Mouse (Mus musculus) liver, postnatal 0 days (tissue): ENCODE measurements at regions not wholly inside any gene's neighbourhood (a gene's known extent, or its start where the extent isn't known, plus 50 kb on each side); places are given as distances from the start of the nearest gene placed in this dataset.

Experiments used
- ATAC-seq: fragments of 200-750 bp; cut with Nextera tagmentation; 2 replicates; pipeline ENCODE4 v1.8.0; 2017; ENCODE audit warnings: mild to moderate bottlenecking, moderate library complexity
- DNase-seq: peaks from one replicate; pipeline ENCODE4 v3.0.0-alpha.2; 2016
- H3K27ac ChIP-seq: fragments of 300-500 bp; sonication (generic); 2 replicates; pipeline ENCODE4 v1.5.1; 2014; ENCODE audit warnings: antibody characterized with exemption, moderate library complexity, mild to moderate bottlenecking, low read depth
- H3K27me3 ChIP-seq: fragments of 300-500 bp; sonication (generic); 2 replicates; pipeline ENCODE4 v1.6.1; 2014; ENCODE audit warnings: low read length, control low read depth, mixed read lengths; ENCODE audit not compliant: insufficient read depth
- H3K36me3 ChIP-seq: fragments of 300-500 bp; sonication (generic); replicated peaks from 2 replicates; pipeline ENCODE4 v1.6.1; 2014; ENCODE audit warnings: mild to moderate bottlenecking, control low read depth, low read length, moderate library complexity, mixed read lengths; ENCODE audit not compliant: insufficient read depth
- H3K4me1 ChIP-seq: fragments of 300-500 bp; sonication (generic); 2 replicates; pipeline ENCODE4 v1.6.1; 2014; ENCODE audit warnings: antibody characterized with exemption, mild to moderate bottlenecking, control low read depth; ENCODE audit not compliant: insufficient read depth
- H3K4me2 ChIP-seq: fragments of 300-500 bp; sonication (generic); 2 replicates; pipeline ENCODE4 v1.6.1; 2014; ENCODE audit warnings: low read depth, mild to moderate bottlenecking, low read length, moderate library complexity, mixed read lengths
- H3K4me3 ChIP-seq: fragments of 300-500 bp; sonication (generic); 2 replicates; pipeline ENCODE4 v1.5.1; 2014; ENCODE audit warnings: low read depth, low read length
- H3K9ac ChIP-seq: fragments of 300-500 bp; sonication (generic); replicated peaks from 2 replicates; pipeline ENCODE4 v1.6.1; 2014; ENCODE audit warnings: mild to moderate bottlenecking, moderate library complexity
- H3K9me3 ChIP-seq: fragments of 300-500 bp; sonication (generic); 2 replicates; pipeline ENCODE4 v1.6.1; 2016; ENCODE audit warnings: mild to moderate bottlenecking, control low read depth, low read length, mixed read lengths
- CTCF ChIP-seq: sonication (generic); IDR thresholded peaks from 2 replicates; pipeline ENCODE4 v1.5.1; 2016; ENCODE audit warnings: antibody characterized with exemption, low read depth
- EP300 ChIP-seq: IDR thresholded peaks from 2 replicates; pipeline ENCODE4 v1.6.1; 2016; ENCODE audit warnings: antibody characterized with exemption, low read depth, mild to moderate bottlenecking
- WGBS: fragments of 180-500 bp; shearing (Covaris S2); extraction: QIAGEN DNeasy Blood & Tissue Kit; methylation state at CpG from one replicate; pipeline ENCODE4 v1.1.7; 2014; ENCODE audit not compliant: insufficient replicate concordance; 5-methylcytosine and 5-hydroxymethylcytosine counted together

GRCm38 (mm10) chr7:130030711-130031110 is 439.0 kb downstream of the Wdr11 start:
- no peak overlapping the region for H3K9ac ChIP-seq
- TF ChIP-seq CTCF (no peak), EP300 (no peak)
- no peaks in the 10 kb centered on the region for H3K9me3 ChIP-seq
- H3K27me3 ChIP-seq, result no peaks in the 10 kb centered on the region
- 71% methylated on average over 4 of the region's 4 CpGs for WGBS
- no peaks in the 10 kb centered on the region for H3K4me1 ChIP-seq
- DNase-seq (no peak), ATAC-seq (no peak)
- H3K36me3 ChIP-seq, result no peaks in the 10 kb centered on the region
- no peak overlapping the region for H3K27ac ChIP-seq
- H3K4me3 ChIP-seq, result no peak overlapping the region
- H3K4me2 ChIP-seq, result no peak overlapping the region

GRCm38 (mm10) chr7:130036235-130036634 is 444.6 kb downstream of the Wdr11 start:
- Histone ChIP-seq H3K9ac (no peak overlapping the region), H3K4me1 (no peaks in the 10 kb centered on the region), H3K9me3 (no peaks in the 10 kb centered on the region), H3K4me2 (no peak overlapping the region), H3K36me3 (no peaks in the 10 kb centered on the region), H3K27ac (no peak overlapping the region), H3K27me3 (no peaks in the 10 kb centered on the region), H3K4me3 (no peak overlapping the region)
- 78% methylated on average over 5 of the region's 5 CpGs for WGBS
- no peak for ATAC-seq
- no peak for TF ChIP-seq EP300
- no peak for TF ChIP-seq CTCF
- DNase-seq, result no peak

GRCm38 (mm10) chr7:130036845-130037572 is 445.3 kb downstream of the Wdr11 start:
- Histone ChIP-seq H3K9ac (no peak overlapping the region), H3K4me3 (no peak overlapping the region), H3K27ac (no peak overlapping the region), H3K36me3 (no peaks in the 10 kb centered on the region), H3K4me1 (no peaks in the 10 kb centered on the region), H3K27me3 (no peaks in the 10 kb centered on the region), H3K4me2 (no peak overlapping the region), H3K9me3 (no peaks in the 10 kb centered on the region)
- WGBS, result 74% methylated on average over 8 of the region's 8 CpGs
- TF ChIP-seq CTCF (no peak), EP300 (no peak)
- ATAC-seq, result no peak
- DNase-seq, result no peak

GRCm38 (mm10) chr7:130037573-130037925 is 445.9 kb downstream of the Wdr11 start:
- ATAC-seq (no peak), DNase-seq (no peak)
- no peaks in the 10 kb centered on the region for H3K4me1 ChIP-seq
- no peak overlapping the region for H3K4me3 ChIP-seq
- no peaks in the 10 kb centered on the region for H3K36me3 ChIP-seq
- H3K9ac ChIP-seq, result no peak overlapping the region
- WGBS, result 72% methylated on average over 4 of the region's 4 CpGs
- H3K4me2 ChIP-seq, result no peak overlapping the region
- H3K9me3 ChIP-seq, result no peaks in the 10 kb centered on the region
- H3K27ac ChIP-seq, result no peak overlapping the region
- H3K27me3 ChIP-seq, result no peaks in the 10 kb centered on the region
- no peak for TF ChIP-seq CTCF
- TF ChIP-seq EP300, result no peak

DNA sequence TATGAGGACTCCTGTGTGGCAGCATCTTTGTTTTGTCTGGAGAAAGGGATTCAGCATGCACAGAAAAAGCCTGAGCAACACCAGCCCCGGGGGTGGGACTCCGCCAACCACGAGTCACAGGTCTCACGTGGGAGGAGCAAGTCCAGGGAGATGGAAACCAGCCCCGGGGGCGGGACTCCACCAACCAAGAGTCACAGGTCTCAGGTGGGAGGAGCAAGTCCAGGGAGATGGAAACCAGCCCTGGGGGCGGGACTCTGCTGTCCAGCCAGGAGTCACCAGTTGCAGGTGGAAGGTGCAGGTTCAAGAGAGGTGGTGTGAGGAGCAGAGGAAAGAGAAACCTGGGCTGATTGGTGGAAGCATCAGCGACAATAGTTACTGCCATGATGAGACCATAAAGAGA is 448.9 kb downstream of the Wdr11 start:
- no peak overlapping the region for H3K4me3 ChIP-seq
- no peaks in the 10 kb centered on the region for H3K4me1 ChIP-seq
- WGBS, result 66% methylated on average over 8 of the region's 8 CpGs
- H3K4me2 ChIP-seq, result no peak overlapping the region
- H3K27me3 ChIP-seq, result no peaks in the 10 kb centered on the region
- DNase-seq (no peak), ATAC-seq (no peak)
- H3K9me3 ChIP-seq, result no peaks in the 10 kb centered on the region
- TF ChIP-seq CTCF (no peak), EP300 (no peak)
- no peak overlapping the region for H3K9ac ChIP-seq
- H3K27ac ChIP-seq, result no peak overlapping the region
- no peaks in the 10 kb centered on the region for H3K36me3 ChIP-seq

- Histone ChIP-seq H3K4me1 (no peaks in the 10 kb centered on the region), H3K36me3 (no peaks in the 10 kb centered on the region), H3K9ac (no peak overlapping the region), H3K27me3 (no peaks in the 10 kb centered on the region), H3K27ac (no peak overlapping the region), H3K9me3 (no peaks in the 10 kb centered on the region), H3K4me2 (no peak overlapping the region), H3K4me3 (no peak overlapping the region)
- no peak for ATAC-seq
- 76% methylated on average over 11 of the region's 11 CpGs for WGBS
- TF ChIP-seq EP300 (no peak), CTCF (no peak)
- no peak for DNase-seq
Measured at GRCm38 (mm10) chr7:130041402-130041965, 449.8 kb downstream of the Wdr11 start.
